Mouse (Mus musculus) adrenal gland (tissue): ENCODE measurements at regions not wholly inside any gene's neighbourhood (a gene's known extent, or its start where the extent isn't known, plus 50 kb on each side); places are given as distances from the start of the nearest gene placed in this dataset.

ENCODE experiments used
- intact Hi-C: fragments of 180-260 bp; cut with DNase I; formaldehyde crosslinking; loops from one replicate; pipeline ENCODE4 v1.15.1; 2025

- intact Hi-C loops, result no loop called here
Observed at GRCm38 (mm10) chr2:50793616-50794015, 355.3 kb downstream of the Rnd3 start.

GRCm38 (mm10) chr2:50793067-50793466 lies 355.8 kb downstream of the Rnd3 start:
- intact Hi-C loops, result no loop called here

DNA sequence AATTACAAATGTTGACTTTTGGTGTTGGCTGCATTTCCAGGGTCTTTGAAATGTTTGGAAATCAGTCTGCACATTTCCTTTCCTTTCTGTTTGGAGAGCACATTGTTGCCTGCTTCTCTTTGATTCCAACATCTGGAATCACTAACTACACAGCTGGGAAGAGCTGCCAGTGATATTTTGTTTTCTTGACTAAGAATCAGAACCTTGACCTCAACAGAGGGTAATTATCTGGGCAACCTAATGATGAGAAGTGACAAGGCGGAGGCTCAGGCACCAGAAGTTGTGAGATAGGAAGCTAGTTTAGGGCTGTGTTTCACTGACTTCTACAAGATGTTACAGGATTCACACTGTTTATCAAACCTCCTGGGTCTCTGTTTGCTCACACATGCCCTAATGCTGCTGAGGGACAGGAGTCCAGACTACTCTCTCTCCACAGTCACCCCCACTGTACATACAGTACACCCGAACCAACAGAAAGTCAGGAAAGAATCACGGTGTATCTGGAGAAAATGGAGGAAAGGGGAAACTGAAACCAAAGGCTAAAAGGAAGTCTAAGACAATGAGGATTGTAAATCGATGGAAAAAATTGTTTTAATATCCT lies 359.8 kb downstream of the Rnd3 start:
- intact Hi-C loops, result no loop called here

DNA sequence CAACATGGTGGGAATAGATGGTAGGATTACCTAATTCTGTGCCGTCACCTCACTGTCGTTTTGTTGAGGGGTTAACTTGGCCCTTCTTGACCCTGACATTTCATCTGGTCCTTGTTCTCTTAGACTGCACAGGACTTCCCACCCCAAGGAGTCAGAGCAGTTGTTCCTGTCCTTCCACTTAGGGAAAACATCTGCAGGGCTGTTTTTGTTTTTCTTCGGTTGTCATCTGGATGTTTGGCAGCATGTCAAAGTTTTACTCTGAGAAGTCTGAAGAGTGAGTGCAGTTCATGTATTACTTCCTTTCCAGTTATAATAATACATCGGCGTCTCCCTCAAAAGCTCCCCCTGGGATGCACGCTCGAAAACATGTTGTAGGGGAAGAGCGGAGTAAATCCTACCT lies 376.8 kb downstream of the Rnd3 start:
- intact Hi-C loops, result no loop called here

DNA sequence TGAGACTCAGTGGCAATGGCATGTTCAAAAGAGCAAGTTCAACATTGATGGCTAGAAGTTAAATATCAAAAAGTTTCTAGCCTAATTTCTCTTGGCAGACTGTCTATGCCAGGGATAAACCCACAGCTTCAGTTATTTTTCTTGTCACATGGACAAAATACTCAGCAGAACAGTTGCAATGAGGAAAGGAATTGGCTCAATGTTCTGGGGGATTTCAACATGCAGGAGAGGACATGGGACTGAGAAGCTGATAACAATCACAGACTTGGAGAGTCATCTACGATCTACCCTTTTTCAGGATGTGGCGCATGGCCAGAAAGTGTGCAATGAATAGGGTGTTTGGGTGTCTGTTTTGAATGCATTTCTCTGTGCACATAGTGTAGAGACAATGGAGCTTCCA lies 389.9 kb downstream of the Rnd3 start:
- intact Hi-C loops, result no loop called here

DNA sequence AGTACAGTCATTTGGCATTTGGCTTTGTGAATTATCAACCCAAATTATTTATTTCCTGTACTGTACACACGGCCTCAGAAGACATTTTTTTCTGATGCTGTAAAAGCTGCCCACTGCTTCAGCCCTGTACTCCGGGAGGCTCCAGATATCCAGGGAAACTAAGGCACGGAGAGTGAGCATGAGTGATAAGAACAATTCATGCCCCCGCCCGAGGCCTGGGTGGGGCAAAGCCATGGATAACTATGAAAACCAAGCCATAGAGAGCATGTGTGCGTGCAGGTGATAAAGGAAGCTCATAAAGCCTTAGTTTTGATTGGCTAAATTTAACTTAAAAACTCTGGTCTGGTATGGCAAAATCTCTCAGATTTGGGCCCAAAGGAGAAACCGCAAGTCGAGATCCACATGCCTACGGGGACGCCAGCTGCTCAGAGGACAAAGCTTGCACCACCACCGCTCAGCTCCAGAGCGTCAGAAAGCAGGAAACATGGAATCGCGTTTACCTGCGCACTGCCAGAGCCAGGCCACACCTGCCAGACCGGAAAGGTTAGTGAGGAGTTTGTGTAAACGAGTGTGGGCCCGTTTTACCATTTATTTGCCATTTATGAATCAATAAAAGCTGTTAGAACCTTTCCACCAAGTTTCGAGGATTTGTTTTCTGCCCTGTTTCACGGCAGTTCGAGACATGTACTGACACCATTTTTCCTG lies 390.9 kb downstream of the Rnd3 start:
- intact Hi-C loops, result no loop called here

DNA sequence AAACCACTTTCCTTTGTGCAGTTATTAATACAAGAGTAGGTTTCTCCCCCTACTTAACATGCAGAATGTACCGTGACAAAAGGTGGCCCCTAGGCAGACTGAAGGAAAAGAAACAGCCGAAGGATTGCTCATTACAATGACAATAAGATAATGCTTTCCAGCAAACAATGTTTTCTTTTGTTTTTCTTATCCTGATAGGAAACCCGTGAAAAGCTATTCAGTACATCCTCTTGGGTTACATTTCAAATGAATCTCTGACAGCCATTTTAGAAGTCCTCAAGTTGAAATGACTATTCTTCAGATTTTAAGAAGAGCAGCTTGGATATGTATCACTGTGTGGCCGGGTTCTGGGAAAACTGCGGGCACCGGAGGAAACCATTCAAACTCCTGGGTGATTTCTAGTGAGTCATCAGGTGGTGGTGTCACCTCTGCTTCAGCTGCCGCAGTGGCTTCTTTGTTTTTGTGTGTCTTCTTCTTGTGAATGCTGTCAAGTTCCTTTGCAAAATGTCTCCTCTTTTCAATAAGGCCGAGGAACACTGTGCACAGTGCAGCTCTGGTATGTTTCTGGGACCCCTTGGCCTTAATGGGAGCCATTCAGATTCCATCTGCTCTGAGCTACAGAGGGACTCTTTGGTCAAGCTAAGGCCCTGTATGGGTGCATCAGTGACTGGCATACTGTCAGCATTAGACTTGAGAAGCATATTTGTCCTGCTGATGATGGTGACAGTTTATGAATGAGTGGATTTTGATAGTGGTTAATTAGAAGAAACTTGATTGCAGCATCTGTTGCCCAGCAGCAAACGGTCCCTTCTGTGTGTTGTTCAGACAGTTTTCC lies 393.1 kb downstream of the Rnd3 start:
- intact Hi-C loops, result no loop called here

DNA sequence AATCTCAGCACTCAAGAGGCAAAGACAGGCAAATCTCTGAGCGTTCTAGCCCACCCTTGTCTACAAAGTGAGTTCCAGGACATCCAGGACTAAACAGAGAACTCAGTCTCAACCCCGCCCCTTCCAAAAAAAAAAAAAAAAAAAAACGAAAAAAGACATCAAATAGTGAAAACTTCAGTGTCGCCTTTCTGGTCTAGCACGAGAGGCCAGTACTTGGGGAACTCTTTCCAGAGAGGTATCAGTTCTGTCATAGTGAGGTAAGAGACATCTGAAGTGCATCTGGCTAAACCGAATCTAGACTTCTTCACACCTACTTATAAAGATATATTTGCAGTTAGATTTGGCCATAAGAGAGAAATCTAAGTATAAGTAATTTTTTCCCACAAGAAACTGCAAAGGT lies 393.8 kb downstream of the Rnd3 start:
- intact Hi-C loops, result no loop called here

DNA sequence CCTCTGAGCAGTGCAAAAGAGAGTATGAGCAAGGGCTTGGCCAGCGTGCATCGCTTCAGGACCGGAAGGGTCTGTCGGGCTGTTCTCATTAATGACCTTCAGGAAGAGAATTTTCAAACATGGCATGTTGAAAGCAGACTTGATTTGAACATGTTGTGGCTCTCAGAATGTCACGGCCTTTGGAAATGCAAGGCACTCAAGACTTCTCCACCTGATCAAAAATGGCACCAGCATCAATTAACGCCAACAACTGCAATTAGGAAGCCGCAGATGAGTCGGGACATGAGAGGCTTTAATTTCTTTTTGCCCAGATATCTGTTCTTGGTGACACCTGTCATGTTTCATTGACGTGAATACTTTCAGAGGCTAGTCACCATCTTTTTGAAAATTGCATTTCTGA lies 396.5 kb downstream of the Rnd3 start:
- intact Hi-C loops, result no loop called here

- intact Hi-C loops, result no loop called here
Observed at GRCm38 (mm10) chr2:50750799-50751198, 398.1 kb downstream of the Rnd3 start.

- intact Hi-C loops, result no loop called here
Observed at GRCm38 (mm10) chr2:50744625-50745214, 404.2 kb downstream of the Rnd3 start.

- intact Hi-C loops, result no loop called here
Observed at GRCm38 (mm10) chr2:50743785-50744258, 405.1 kb downstream of the Rnd3 start.

- intact Hi-C loops, result no loop called here
Observed at GRCm38 (mm10) chr2:50742421-50742820, 406.5 kb downstream of the Rnd3 start.

- intact Hi-C loops, result no loop called here
Observed at GRCm38 (mm10) chr2:50741337-50741736, 407.6 kb downstream of the Rnd3 start.

- intact Hi-C loops, result no loop called here
Observed at GRCm38 (mm10) chr2:50739599-50739979, 409.3 kb downstream of the Rnd3 start.

DNA sequence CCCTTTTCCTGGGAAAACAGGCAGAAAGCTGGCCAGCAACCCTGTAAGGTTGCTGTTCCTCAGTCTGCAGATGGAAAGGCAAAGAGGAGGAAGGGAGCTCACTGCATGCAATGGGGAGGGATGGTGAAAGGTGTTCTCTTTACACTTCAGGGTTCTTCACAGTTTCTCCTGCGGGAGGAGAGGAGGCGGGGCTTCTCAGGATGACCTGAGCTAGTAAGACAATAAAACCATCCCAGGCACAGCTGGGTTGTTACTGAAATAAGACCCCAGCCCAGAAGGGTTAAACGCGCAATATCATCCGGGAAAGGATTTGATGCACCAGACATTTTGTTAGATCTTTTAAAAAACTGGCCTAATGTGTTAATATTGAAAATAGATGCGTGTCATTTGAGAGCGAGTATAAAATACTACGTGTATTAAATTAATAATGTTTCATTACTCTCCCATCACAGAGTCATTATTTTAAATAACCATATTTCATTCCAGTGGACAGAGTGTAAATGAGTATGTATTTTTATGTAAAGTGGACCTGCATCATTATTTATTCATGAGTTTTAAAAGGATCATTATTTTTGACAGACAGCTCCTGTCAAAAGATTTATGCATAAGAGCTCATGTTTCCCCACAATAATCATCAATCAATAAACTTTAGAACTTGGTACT lies 409.8 kb downstream of the Rnd3 start:
- intact Hi-C loops, result no loop called here

- intact Hi-C loops, result no loop called here
Observed at GRCm38 (mm10) chr2:50737706-50738105, 411.2 kb downstream of the Rnd3 start.

DNA sequence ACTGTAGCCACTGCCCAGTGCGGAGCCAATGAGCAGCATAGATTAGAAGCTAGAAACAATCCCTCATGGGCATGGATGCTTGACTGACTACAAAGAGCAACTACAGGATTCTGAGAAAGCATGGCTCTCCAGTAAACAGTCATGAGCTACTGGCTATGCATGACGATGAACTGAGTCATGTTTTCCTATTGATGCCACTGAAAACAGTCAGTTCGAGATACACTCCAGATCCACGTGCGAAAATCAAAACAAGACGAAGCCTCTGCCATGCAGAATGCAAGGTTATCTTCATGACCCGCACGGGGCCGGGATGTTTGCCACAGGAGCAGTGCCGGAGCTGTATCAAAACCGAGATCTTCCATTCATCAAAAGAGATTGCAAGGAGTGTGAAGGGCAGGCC lies 413.9 kb downstream of the Rnd3 start:
- intact Hi-C loops, result no loop called here

DNA sequence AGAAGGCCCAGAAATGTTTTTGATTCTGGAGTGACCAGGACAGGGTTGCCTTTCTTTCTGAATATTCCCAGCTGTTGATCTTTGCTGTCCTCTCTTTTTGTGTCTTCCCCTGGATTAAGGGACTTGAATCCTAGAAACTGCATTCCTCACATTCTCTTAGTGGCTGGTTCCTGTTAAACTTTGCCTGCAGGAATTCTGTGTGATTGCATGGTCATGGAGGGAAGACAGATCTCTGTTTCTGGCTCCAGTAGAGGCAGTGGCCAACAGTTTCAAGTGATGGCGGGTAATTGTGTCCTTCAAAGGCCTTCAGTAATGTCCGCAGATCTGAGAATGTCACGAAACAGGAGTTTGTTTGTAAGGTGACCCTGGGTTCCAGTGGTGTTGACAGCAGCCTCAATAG lies 410.1 kb upstream of the Mmadhc start:
- intact Hi-C loops, result no loop called here

GRCm38 (mm10) chr2:50704297-50704696 lies 407.7 kb upstream of the Mmadhc start:
- intact Hi-C loops, result no loop called here
